Mouse (Mus musculus): ENCODE measurements around the gene Ssr4. TPM values are rescaled to one million over a fixed set of nuclear protein-coding genes. Genes with fewer than 3 reads are reported as not detected.

Gene Ssr4
- polyA plus RNA-seq, 1 experiment: 210 TPM

DNA sequence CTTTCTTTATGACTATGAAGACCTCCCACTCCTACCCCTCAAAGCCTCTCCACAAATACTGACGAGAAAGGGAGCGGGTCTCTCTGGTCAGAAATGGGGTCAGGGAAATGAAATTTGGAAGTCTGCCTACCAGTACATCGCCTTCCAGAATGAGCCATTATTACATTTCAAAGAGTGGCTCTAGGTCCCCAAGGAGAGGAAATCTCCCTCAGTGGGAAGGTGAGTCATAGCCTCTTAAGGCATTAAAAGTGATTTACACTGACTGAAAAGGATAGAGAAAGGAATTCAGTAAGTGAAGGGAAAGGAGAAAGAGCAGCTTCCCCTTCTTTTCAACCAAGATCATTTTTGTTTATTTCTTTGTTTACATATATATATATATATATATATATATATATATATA lies 49.9 kb downstream of the Ssr4 start:
- Histone ChIP-seq H3K4me1 (ENCODE audit: control insufficient read depth, insufficient read depth, insufficient read length, low read length) (no peaks in the 10 kb centered on the region), H3K27ac (ENCODE audit: insufficient read depth, low read depth, low read length) (no peak overlapping the region), H3K36me3 (ENCODE audit: control insufficient read depth, insufficient read depth, low read length) (no peaks in the 10 kb centered on the region), H3K27me3 (ENCODE audit: control insufficient read depth, insufficient read depth, low read length) (no peaks in the 10 kb centered on the region), H3K4me3 (ENCODE audit: low read depth, low read length) (no peak overlapping the region)
- 85% methylated on average over 3 of the region's 3 CpGs for WGBS
- TF ChIP-seq POLR2A (IDR thresholded peaks at IDR 0.05; ENCODE audit: low read depth, low read length): no peak

Other genes starting within 250 kb of the Ssr4 start
- gene Dusp9, start 147.6 kb upstream of the Ssr4 start, polyA plus RNA-seq (2012; rRNA removed): 0.23 and 1.1 TPM in 2 replicates
- 4.5 and 5.8 TPM in 2 replicates for gene Pnck, start 126.9 kb upstream of the Ssr4 start, polyA plus RNA-seq (2012; rRNA removed)
- gene Slc6a8, start 113.9 kb upstream of the Ssr4 start, polyA plus RNA-seq (2012; rRNA removed): 308 and 930 TPM in 2 replicates
- 19.0 and 33.3 TPM in 2 replicates for gene Bcap31, start 70.9 kb upstream of the Ssr4 start, polyA plus RNA-seq (2012; rRNA removed)
- gene Abcd1, start 70.4 kb upstream of the Ssr4 start, polyA plus RNA-seq (2012; rRNA removed): 49.3 and 99.9 TPM in 2 replicates
- 0.22 and 0.38 TPM in 2 replicates for gene Plxnb3, start 29.9 kb upstream of the Ssr4 start, polyA plus RNA-seq (2012; rRNA removed)
- 3.3 and 4.3 TPM in 2 replicates for gene Srpk3, start 12.6 kb upstream of the Ssr4 start, polyA plus RNA-seq (2012; rRNA removed)
- gene Idh3g, start 131 bp upstream of the Ssr4 start, polyA plus RNA-seq (2012; rRNA removed): 177 and 266 TPM in 2 replicates
- 0.65 and 0.83 TPM in 2 replicates for gene Pdzd4, start 37.9 kb downstream of the Ssr4 start, polyA plus RNA-seq (2012; rRNA removed)
- gene Avpr2, start 105.1 kb downstream of the Ssr4 start, polyA plus RNA-seq (2012; rRNA removed): 0.09 TPM in 1 of 2 replicates, not detected in the other
- 7.9 and 20.8 TPM in 2 replicates for gene L1cam, start 109.1 kb downstream of the Ssr4 start, polyA plus RNA-seq (2012; rRNA removed)
- 16.7 and 22.9 TPM in 2 replicates for gene Arhgap4, start 134.8 kb downstream of the Ssr4 start, polyA plus RNA-seq (2012; rRNA removed)
- gene Naa10, start 134.9 kb downstream of the Ssr4 start, polyA plus RNA-seq (2012; rRNA removed): 33.3 and 50.5 TPM in 2 replicates
- gene Renbp, start 143.8 kb downstream of the Ssr4 start, polyA plus RNA-seq (2012; rRNA removed): 2.4 and 4.2 TPM in 2 replicates
- 38.2 and 53.4 TPM in 2 replicates for gene Hcfc1, start 179.3 kb downstream of the Ssr4 start, polyA plus RNA-seq (2012; rRNA removed)
- 85.9 and 96.8 TPM in 2 replicates for gene Irak1, start 236.9 kb downstream of the Ssr4 start, polyA plus RNA-seq (2012; rRNA removed)